Mouse (Mus musculus) heart, postnatal 25 days (tissue): ENCODE data around the gene Dgkg. TPM values are rescaled to one million over a fixed set of nuclear protein-coding genes. Genes with fewer than 3 reads are reported as not detected.

ENCODE experiments used
- DNase-seq: peaks from one replicate; pipeline ENCODE4 v3.0.0; 2022; ENCODE audit warnings: low spot score
- intact Hi-C: fragments of 180-260 bp; cut with DNase I; formaldehyde crosslinking; loops from one replicate; pipeline ENCODE4 v1.15.1; 2025
- total RNA-seq, 2 experiments: library from RNA; stranded (reverse); gene quantifications; 2 replicates each; pipeline ENCODE4 v1.2.3; 2021

Gene Dgkg
- total RNA-seq, 2 experiments from 2014 or later = 0.50 to 0.57 TPM

DNA sequence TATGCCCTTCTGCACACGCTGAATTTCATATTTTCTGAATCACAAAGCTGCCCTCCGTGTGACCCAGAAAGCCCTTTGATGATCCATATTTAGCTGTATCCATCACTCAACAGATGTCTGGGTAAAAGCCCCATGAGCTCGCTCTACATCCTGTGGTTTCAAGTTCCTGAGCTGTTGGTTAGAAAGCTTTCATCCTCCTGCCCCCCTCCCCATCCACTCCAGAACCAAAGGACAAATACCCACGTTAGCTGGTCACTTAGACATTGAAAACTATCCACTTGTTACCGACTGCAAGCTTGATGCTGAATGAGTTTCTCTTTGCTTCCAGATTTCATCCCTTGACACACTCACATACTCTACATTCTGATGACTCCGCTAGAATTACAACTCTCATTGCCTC, 195.3 kb downstream of the Dgkg start:
- intact Hi-C loops = no loop called here
- DNase-seq = no peak

DNA sequence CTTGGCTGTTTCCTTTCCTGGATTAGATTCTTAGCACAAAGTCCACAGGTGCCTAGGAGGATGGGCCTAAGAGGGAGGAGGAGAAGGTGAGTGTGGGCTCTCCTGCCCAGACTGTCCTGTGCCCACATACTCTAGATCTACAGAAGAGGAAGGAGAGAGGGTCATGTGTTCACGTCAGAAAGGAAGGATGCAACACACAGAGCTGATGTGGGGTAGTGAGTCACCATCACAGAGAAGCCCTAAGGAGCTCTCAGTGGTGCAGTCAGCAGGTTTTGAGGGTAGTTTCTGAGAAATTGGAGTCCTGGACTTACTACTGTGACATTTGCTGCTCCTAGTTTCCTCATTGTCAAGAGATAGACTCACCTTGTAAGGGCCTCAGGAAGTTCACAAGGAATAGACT, 196.1 kb downstream of the Dgkg start:
- no peak for DNase-seq
- intact Hi-C loops = no loop called here

DNA sequence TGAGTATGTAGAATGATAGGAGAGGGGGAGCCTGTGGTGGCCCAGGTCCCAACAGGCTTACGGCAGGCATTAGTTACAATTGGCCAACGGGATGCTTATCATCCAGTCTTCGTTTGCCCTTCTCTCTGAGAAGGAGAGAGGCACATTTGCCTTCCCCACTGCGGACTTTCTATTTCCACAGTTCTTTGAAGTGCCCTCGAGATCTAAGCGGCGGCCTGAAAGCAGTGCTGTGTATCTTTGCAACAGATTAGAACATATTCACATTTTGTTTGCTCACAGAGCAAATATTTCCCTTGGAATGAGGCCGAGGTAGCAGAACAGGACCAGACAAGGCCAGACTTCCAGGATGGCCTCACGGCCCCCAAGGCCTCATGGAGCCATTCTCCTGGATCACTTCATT, 204.9 kb downstream of the Dgkg start:
- intact Hi-C loops = no loop called here
- no peak for DNase-seq

DNA sequence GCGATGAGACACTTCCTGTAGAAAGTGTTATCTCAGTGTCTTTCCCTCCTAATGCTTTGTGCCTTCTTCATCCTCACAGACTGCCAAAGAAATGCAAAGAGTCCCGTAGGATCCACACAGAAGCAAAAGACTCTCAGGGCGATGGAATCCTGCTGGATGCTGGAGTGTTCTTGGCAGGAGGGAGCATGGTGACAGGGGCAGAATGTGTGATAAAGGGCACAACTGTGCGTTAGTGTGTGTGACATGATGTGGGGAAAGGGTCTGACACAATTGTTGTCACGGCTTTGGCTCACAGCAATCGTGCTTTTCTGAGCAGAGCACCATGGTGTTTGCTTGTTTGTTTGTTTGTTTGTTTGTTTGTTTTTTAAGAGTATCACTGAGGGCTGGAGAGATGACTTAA, 208.9 kb downstream of the Dgkg start:
- DNase-seq = no peak
- intact Hi-C loops = no loop called here

DNA sequence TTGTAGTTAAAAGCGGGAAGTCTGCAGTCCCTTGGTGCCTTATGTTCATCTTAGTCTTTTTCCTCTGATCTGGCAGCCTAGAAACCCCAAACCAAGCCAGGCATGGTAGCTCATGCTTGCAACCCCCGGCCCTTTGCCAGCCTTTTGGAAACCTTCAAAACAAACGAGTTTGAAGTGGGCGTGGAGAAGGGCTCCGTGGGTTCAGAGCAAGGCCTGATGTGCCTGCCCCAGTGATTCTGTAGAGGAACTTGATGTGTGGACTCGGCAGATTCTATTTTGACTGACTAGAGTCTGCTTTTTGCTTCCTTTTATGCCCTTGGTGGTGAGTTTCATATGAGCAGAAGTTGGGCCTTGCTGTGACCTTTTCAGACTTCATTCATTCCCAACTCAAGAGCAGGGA, 212.2 kb downstream of the Dgkg start:
- intact Hi-C loops = loop anchor here (5.0 kb wide), 1 partner anchor 58 kb away; no protein-coding TSS in a partner anchor
- no peak for DNase-seq

DNA sequence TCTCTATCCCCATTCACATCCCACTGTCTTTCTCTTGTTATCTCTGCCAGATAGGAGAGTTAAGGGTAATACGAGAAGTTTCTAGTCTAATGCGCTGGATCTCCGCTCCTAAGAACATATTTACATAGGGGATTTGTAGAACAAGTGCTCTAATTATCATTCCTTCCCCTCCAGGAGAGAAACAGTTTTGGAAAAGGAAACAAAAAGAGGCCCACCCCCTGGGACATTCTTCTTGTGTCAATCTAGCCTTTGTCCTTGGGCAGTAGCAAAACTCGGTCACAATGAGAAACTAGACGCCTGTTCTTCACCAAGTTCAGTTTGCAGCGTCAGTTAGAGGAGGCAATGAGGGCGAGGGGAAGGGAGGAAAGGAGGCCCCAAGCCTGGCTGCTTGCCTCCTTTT, 214.8 kb downstream of the Dgkg start:
- intact Hi-C loops = loop anchor here (5.0 kb wide), 1 partner anchor 60 kb away; no protein-coding TSS in a partner anchor

DNA sequence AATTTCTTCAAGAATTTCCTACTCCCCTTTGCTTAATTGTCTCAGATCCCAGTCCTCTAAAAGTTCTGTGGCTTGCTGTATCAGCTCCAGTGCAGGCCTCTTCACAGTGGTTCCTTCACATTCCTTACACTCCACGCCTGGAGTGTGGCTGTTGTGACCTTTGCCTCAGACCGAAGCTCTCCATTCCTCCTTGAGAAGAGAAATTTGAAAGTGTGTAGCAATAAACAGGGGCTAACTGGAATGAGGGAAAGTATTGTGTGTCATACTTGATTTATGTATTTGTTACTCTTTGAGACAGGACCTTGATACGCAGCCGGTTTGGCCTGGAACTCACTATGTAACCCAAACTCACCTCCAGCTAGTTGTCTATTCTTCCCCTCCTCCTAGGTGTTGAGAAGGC, 215.7 kb downstream of the Dgkg start:
- no peak for DNase-seq
- intact Hi-C loops = loop anchor here (5.0 kb wide), 1 partner anchor 61 kb away; no protein-coding TSS in a partner anchor

More for the DNA sequence above, 214.8 kb downstream of the Dgkg start:
- DNase-seq = no peak

DNA sequence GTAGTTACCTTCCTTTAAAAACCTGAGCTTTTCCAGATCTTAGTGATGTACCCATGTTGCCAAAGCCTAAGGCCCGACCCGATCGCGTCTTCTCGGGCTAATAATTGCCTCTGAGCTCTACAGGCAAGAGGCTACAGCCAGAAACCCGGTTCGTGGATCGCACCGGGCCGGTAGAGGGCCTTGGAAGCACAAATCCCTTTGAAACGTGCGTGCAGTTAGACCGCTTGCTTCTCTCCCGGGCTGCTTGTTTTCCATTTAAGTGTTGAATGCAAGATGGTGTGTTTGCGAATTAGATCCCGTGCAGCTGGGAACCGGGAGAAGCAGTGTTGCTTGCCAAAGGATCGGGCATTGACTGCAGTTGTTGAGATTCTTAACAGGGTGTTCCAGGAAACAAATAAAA, 216.8 kb downstream of the Dgkg start:
- intact Hi-C loops = loop anchor here (5.0 kb wide), 1 partner anchor 62 kb away; no protein-coding TSS in a partner anchor
- peak; percentile 6 for DNase-seq

DNA sequence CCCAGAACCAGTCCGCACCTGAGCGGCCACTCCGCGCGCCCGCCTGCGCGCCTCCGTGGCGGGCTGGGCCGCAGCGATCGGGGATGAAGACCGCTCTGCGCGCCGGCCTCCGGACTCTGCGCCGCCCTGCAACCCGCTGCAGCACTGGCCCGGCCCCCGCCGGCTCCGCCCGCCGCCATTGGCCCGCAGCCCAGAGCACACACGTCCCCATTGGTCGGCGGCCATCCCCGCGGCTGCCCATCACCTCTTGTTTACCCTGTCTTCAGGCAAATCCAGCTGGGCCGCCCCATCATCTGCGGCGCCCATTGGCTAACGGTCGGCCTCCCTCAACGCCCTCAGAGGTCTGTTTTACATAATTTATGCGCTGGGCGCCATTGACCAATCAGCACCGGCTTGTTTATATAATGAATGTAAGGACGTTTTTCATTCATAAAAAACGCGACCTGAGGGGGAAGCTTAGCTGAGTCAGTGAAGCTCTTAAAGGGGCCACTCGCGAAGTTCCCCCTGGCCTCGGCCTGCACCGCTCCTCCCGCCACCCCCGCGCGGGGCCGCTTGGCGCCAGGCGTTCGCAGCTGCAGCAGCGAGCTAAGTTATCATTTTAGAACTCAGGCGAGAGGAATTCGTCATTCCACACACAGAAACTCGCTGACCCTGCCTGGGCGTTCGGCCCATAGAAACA, 217.4 kb downstream of the Dgkg start, which contains the start of gene Etv5:
Gene Etv5 (minus strand): TSS at position 221 of the 679 bp plus-strand sequence.
- intact Hi-C loops = loop anchor here (1.0 to 5.0 kb wide), 4 partner anchors 63 to 368 kb away; no protein-coding TSS in a partner anchor
- DNase-seq = peak; percentile 100

DNA sequence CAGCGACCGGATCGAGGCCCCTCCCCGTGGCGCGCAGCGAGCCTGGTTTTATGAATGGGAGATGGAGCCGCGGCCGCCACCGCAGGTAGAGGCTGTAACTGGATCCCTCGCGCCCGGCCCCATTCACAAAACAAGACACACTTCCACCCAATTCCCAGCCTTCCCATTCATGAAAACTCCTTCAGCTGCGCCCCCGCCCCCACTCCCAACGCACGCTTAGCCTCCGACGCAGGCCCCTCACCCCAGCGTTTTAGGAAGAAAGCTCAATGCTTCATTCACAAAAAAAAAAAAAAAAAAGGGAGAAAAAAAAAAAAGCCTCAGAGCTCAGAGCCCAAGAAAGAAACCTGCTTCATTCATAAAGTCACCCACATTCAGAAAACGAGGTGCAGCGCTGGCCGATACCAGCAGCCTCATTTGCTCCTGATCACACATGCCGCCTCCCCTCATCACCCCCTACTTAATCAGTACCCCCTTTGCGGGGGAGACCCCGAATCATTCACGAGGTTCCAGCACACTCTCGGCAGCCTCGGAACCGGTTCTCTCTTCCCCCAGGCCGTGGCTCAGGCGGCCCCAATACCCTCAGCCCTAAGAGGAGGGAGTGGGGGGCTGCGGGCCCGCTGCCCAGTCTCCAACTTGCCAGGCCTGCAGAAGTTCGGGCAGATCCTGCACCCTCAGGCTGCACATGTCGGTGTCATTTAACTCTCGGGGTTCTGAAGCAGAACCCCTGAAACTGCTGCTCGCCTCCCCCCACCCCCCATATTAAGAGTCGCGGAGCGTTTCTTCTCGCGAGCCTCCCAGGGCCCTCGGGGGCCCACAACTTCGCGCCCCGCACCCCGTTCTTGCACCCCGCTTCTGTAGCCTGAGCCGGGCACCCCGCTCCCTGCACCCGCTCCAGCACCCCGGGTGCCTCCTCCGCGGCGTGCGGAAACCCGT, 218.3 kb downstream of the Dgkg start:
- intact Hi-C loops = loop anchor here (1.0 to 5.0 kb wide), 3 partner anchors 110 to 369 kb away; no protein-coding TSS in a partner anchor
- peak; percentile 16 for DNase-seq

DNA sequence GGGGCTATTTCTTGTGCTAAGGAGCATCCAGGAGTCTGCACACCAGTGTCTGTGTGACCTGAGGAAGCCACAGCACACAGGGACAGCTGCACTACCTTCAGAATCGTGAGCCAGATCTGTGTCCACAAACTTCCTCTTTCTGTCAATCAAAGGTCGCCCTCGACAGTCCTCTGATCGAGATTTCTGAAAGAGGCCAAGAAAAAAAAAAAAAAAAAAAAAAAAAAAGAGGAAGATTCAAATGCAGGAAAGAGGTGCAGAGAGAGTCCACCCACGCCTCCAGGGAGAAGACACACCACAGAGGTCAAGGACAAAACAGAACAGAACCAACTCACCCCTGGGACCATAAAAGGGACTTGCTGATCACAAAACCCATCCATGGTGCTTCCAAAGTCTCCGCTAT, 220.9 kb downstream of the Dgkg start:
- DNase-seq = no peak
- intact Hi-C loops = loop anchor here (5.0 kb wide), 1 partner anchor 371 kb away; no protein-coding TSS in a partner anchor

DNA sequence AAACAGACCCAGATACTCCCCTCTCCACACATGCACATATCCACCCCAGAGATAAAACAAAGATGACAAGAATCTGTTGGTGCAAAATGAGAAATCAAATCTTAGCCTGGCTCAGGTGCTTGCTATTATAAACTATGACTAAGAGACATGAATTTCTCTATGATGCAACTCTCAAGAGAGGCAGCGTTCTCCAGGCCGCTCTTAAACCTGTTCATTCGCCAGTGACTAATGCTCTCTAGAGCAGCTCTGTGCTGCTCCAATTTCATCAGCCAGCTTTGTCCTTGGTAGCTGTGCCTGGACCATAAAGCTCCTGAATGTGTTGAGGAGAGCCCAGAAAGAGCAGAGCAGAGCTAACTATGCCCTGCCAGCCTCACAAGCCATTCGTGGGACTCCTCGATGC, 222.5 kb downstream of the Dgkg start:
- intact Hi-C loops = no loop called here
- no peak for DNase-seq

DNA sequence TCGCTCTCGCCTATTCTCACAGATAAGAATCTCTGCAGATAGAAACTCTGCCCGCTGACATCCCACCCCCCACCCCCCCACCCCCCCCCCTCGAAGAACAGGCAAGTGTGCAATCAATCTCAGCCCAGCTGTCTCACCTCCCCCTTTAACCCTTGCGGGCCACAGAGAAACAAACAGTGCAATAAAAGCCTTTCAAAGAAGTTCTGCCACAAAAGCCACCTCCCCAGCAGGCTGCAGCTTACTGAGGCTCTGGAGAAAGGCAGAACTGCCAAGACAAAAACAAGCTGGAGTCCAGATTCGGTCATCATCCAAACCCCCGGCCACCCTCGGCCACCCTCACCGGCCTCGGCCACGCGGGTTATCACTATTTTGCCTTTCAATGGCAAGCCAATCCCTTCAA, 223.1 kb downstream of the Dgkg start:
- intact Hi-C loops = no loop called here

DNA sequence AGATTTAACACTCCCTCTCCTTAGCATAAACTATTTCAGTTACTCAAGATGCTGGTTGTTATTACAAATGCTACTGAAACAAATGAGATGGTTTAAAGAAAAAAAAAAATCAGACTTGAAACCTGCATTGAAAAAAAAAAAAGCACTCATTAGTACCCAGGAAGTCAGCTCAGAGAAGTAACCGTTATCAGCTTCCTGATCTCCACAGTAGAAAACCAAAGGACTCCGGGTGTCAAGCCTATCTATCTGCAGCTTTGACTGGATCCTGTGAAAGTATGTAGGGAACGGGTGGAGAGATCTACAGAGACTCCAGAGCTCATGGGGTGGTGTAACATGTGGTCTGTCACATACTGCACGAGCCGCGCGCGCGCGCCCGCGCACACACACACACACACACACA, 225.2 kb downstream of the Dgkg start:
- intact Hi-C loops = no loop called here
- no peak for DNase-seq

More for the DNA sequence above, 223.1 kb downstream of the Dgkg start:
- DNase-seq = no peak

DNA sequence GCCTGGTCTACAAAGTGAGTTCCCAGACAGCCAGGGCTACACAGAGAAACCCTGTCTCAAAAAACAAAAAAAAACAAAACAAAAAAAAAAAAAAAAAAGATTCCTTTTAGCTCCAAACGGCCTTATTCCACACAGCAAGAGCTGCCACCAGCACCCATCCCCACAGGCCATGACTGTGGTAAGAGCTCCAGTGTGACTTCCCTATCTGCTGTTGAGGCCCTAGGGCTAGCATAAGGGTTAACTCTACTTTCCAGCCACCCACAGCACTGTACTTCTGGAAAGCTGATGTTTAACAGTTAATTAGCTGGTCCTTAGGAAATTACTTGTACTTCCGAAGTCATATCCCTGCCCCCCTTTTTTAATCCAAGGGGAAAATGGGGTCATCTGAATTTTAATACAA, 225.7 kb downstream of the Dgkg start:
- intact Hi-C loops = no loop called here
- no peak for DNase-seq

DNA sequence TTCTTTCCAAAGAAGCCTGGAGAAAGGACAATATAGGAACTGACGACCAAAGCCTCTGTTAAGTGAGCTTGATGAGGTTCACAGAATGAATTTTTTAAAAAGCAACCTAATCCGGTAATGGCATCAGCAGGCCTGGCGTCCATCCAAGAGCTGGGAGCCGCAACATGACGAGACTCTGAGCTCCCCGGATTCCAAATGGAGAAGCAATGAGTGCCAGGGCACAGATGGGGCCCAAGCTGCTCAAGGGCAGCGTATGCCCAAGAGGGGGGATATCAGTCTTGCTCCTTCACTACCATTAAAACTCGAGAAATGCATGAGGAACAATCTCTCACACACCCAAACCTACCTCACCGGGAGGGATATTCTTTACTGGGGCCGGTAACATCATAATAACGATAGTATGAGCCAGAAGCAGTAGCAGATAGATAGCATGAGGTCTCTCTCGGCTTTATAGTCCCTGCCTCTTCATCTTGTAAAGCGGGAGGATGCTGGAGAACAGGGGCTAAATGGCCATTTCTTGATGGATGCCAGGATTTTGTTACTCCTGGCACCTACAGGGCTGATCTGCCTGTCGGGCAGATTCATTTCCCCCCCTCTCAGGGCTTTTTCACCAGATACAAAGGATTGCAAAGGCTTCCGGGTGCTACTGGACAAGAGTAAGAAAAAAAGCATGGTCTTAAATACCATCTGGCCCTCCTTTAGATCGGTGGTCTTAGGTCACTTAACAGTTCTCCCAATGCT, 226.6 kb downstream of the Dgkg start:
- no peak for DNase-seq
- intact Hi-C loops = no loop called here

DNA sequence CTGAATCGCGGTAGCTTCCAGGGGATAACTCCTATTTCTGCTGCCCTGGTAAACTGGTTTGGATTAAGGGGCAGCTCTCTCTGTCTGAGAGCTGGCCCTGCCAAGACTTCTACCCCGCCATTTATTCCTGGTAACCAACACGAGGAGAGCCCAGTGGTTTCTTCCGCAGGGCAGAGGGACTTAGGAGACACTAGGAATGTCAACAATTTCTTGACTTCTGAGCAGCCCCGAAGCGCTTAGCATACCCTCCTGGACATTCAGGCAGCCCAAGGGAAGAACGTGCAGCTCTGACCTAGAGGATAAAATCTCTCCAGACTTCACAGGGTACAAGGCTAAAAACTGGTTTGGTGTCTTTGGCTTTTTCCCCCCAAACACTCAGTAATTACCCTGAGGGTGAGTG, 227.6 kb downstream of the Dgkg start:
- intact Hi-C loops = no loop called here
- DNase-seq = no peak

DNA sequence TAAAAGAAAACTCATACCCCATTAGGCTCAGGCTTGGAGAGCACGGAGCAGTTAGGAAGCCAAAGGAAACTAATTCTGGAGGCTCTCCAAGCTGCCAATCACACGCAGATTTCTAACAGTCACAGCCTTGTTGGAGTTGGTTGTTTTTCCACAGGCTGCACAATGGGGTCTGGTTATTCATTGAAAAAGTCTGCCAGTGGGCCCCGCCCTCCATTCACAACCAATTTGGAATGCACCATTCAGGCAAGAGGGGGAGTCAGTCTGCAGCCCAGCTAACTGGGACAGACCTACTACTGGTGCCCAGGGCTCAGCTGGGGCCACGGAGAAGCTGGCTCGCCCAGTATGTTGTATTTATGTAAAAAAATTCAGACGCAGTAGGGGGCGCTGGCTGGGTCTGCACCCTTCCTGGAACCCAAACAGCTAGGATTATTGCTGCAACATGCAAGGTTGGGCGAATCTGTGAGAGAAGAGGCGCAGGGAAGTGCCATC, 228.1 kb downstream of the Dgkg start:
- intact Hi-C loops = no loop called here

DNA sequence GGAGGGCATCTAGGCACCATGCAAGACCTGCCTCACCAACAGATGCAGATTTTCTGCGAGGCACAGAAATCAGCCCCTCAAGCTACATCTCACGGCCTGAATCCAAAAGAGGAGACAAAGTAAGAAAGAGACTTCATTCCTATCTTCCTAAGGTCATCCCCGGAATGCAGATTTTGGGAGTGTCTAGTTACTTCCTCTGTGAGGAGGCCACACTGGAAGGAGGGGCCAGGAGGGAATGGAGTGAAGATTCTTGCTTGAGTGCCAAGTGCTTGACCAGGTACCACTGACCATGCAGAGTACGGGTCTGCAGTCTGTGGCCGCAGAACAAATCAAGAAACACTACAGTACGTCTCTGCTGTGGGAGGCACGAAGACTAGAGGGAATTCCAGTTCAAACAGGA, 230.2 kb downstream of the Dgkg start:
- intact Hi-C loops = no loop called here
- DNase-seq = no peak

More for the DNA sequence above, 228.1 kb downstream of the Dgkg start:
- peak; percentile 61 for DNase-seq

DNA sequence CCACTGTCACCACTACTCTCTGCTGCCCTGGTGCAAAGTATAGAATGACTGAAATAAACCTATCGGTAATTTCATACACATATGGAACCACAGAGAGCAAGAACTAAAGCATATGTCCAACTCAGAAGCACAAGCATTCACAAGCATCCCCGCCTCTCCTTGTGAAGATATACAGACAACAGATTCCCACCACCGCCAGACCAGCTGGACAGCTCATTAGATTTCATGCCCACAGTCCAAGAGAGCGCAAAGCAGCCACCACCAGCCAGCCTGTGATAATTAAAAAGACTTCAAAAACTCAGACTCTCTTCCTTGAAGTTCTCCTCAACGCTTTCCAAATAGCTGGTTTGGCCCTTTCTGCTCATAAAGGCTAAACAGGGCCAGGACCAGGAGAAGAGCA, 234.8 kb downstream of the Dgkg start:
- intact Hi-C loops = no loop called here
- DNase-seq = no peak
